14 mouse cellular contexts compared by ENCODE assay signal in the genomic region with DNA sequence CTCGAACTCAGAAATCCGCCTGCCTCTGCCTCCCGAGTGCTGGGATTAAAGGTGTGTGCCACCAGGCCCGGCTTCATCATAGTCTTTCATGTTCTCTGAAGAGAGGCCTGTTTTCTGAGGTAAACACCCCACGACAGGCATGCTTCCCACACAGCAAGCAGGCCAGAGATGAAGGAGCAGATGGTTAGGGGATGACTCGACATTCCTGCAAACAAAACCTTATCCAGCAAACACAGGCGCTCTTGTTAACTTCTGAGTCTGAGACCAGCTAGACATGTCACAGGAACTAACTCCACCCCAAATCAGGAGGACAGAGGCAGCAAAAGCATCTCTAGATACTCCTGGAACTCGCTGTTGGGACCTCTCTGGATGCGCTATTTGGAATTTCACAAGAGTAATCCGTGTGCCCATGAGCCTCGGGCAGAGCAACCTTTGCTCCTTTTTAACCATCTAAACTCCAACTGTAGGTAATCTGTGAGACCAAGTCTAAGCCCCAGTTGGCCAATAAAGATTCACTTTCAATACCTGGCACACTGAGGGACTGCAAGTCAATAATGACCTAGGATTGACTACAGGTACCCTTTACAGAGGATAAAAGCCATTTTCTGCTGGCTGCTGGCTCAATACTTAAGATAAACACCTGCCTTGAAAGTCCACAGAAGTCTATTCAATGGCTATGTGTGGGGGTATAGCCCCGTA. TPM values are rescaled to one million over a fixed set of nuclear protein-coding genes. Genes with fewer than 3 reads are reported as not detected.
A peak's percentile ranks its signal among the peaks of the same experiment; 100 is the strongest.
DNase-seq lines count a peak whose midpoint lies in the region; ATAC-seq and TF ChIP-seq lines count a peak whose summit lies in the region.
"Had no signal": no experiment of that assay in that cellular context is flagged by ENCODE, and none has a peak within 500 bp of the region (broad histone marks: within the 10 kb centered on the region; RNA-seq: fewer than 3 reads in every experiment).

No protein-coding gene starts in this region.

- intact Hi-C loops in heart, postnatal 25 days (cut with DNase I), result no loop called here

- peak; percentile 78 for DNase-seq in heart, embryonic 10.5 days (ENCODE audit: low spot score)
- no peak for DNase-seq in heart, postnatal 25 days (ENCODE audit: low spot score)
- peak; percentile 81 for DNase-seq in liver, adult 2 months (ENCODE audit: extremely low read depth, low read depth, low spot score)
- no peak for DNase-seq in liver
- DNase-seq in MEL-GATA-1-ER (ENCODE audit: extremely low read depth, low read depth), result peak; percentile 67
- DNase-seq in liver, embryonic 13.5 days, result peak; percentile 58
- DNase-seq in hindbrain, postnatal 0 days (ENCODE audit: low spot score), result no peak
- DNase-seq in adrenal gland, postnatal 10 days, result no peak
- DNase-seq: B cell, adult 2 months; cerebellum, postnatal 10 days; lung, embryonic 14.5 days; thymus, postnatal 14 days had no signal

- H3K27ac ChIP-seq in heart, embryonic 10.5 days, result no peak overlapping the region
- peak overlapping the region; percentile 36 for H3K27ac ChIP-seq in liver, adult 2 months (replicated peaks; ENCODE audit: insufficient read depth, low read depth, low read length)
- peak overlapping the region; percentile 47; the same call in 1 of the 2 replicates for H3K27ac ChIP-seq in liver, embryonic 13.5 days
- no peak overlapping the region for H3K27ac ChIP-seq in hindbrain, postnatal 0 days
- H3K27ac ChIP-seq: midbrain, embryonic 10.5 days had no signal

- peaks cover 10% of the 10 kb centered on the region for H3K79me2 ChIP-seq in liver, adult 2 months (ENCODE audit: control insufficient read depth, insufficient read depth, low read length)

- H3K4me3 ChIP-seq in heart, embryonic 10.5 days, result no peak overlapping the region
- no peak overlapping the region for H3K4me3 ChIP-seq in liver, adult 2 months (ENCODE audit: insufficient read depth, low read depth, low read length)
- no peak overlapping the region for H3K4me3 ChIP-seq in liver, embryonic 13.5 days (replicated peaks)
- H3K4me3 ChIP-seq in hindbrain, postnatal 0 days (ENCODE audit: low read length), result no peak overlapping the region
- H3K4me3 ChIP-seq: midbrain, embryonic 10.5 days had no signal

- peaks cover 95% of the 10 kb centered on the region for H3K36me3 ChIP-seq in heart, embryonic 10.5 days
- H3K36me3 ChIP-seq in liver, adult 2 months (ENCODE audit: control insufficient read depth, insufficient read depth, low read length), result peaks cover 60% of the 10 kb centered on the region
- peaks cover 89% of the 10 kb centered on the region for H3K36me3 ChIP-seq in liver, embryonic 13.5 days
- H3K36me3 ChIP-seq in hindbrain, postnatal 0 days (ENCODE audit: insufficient read depth, low read length), result peaks cover 64% of the 10 kb centered on the region

- TF ChIP-seq CTCF in liver, adult 2 months (IDR thresholded peaks at IDR 0.05; ENCODE audit: low read depth, low read length), result no peak
- TF ChIP-seq CTCF in hindbrain, postnatal 0 days (IDR thresholded peaks at IDR 0.05; ENCODE audit: low read depth), result no peak

- ATAC-seq in liver, embryonic 13.5 days (ENCODE audit: low read depth), result peak; percentile 79
- ATAC-seq in hindbrain, postnatal 0 days, result no peak
- ATAC-seq: hindbrain, embryonic 16.5 days had no signal

- no peaks in the 10 kb centered on the region for H3K27me3 ChIP-seq in heart, embryonic 10.5 days (ENCODE audit: insufficient read depth, poor library complexity, severe bottlenecking)
- no peaks in the 10 kb centered on the region for H3K27me3 ChIP-seq in liver, adult 2 months (ENCODE audit: control insufficient read depth, insufficient read depth, low read length)
- H3K27me3 ChIP-seq in liver, embryonic 13.5 days, result no peaks in the 10 kb centered on the region
- no peaks in the 10 kb centered on the region for H3K27me3 ChIP-seq in hindbrain, postnatal 0 days (ENCODE audit: insufficient read depth, low read length)

- H3K9me3 ChIP-seq in heart, embryonic 10.5 days, result no peaks in the 10 kb centered on the region
- H3K9me3 ChIP-seq in liver, embryonic 13.5 days (replicated peaks), result no peaks in the 10 kb centered on the region
- no peaks in the 10 kb centered on the region for H3K9me3 ChIP-seq in hindbrain, postnatal 0 days (ENCODE audit: low read length)
- H3K9me3 ChIP-seq: midbrain, embryonic 10.5 days had no signal

- 0 out of 2 replicates have a peak, but pooled peaks cover 2% of the 10 kb centered on the region for H3K4me1 ChIP-seq in heart, embryonic 10.5 days
- peaks cover 13% of the 10 kb centered on the region for H3K4me1 ChIP-seq in liver, adult 2 months (ENCODE audit: control insufficient read depth, insufficient read depth, low read length)
- peaks cover 46% of the 10 kb centered on the region for H3K4me1 ChIP-seq in liver, embryonic 13.5 days (replicated peaks)
- no peaks in the 10 kb centered on the region for H3K4me1 ChIP-seq in hindbrain, postnatal 0 days (ENCODE audit: insufficient read depth, low read length)
- H3K4me1 ChIP-seq: midbrain, embryonic 10.5 days had no signal

- no peak overlapping the region for H3K9ac ChIP-seq in liver, adult 2 months (ENCODE audit: low read depth, low read length)
- H3K9ac ChIP-seq in liver, embryonic 13.5 days, result no peak overlapping the region
- no peak overlapping the region for H3K9ac ChIP-seq in hindbrain, postnatal 0 days (replicated peaks; ENCODE audit: low read length)
- H3K9ac ChIP-seq: lung, embryonic 14.5 days had no signal

- WGBS in heart, embryonic 10.5 days, result 75% methylated on average over 12 of the region's 12 CpGs
- 43% methylated on average over 12 of the region's 12 CpGs for WGBS in liver, adult 2 months
- WGBS in liver, embryonic 13.5 days (ENCODE audit: insufficient replicate concordance), result 56% methylated on average over 12 of the region's 12 CpGs
- WGBS in hindbrain, postnatal 0 days, result 88% methylated on average over 12 of the region's 12 CpGs

- H3K4me2 ChIP-seq in liver, embryonic 13.5 days, result no peak overlapping the region
- no peak overlapping the region for H3K4me2 ChIP-seq in hindbrain, postnatal 0 days (ENCODE audit: low read depth, low read length)
- H3K4me2 ChIP-seq: lung, embryonic 14.5 days had no signal

- no peak for TF ChIP-seq POLR2A in liver, adult 2 months (IDR thresholded peaks at IDR 0.05; ENCODE audit: extremely low read depth, insufficient read depth, low read length)

RNA-seq across cellular contexts. Expression of a gene that starts 10.5 kb away (rescaled TPM):
- 13.0 and 15.9 TPM in 2 replicates for polyA plus RNA-seq in heart, embryonic 10.5 days (2016; fragmentation: Nextera tagmentation; extraction: Ambion mirVana)
- total RNA-seq in heart, postnatal 25 days (2021), result 10 to 100 TPM; 11.3 to 12.3 TPM
- 12.2 and 14.2 TPM in 2 replicates for total RNA-seq in liver, adult 2 months (2014; rRNA removed)
- 3.6 and 4.9 TPM in 2 replicates for polyA plus RNA-seq in liver, adult 2 months (2012; rRNA removed)
- polyA plus RNA-seq in liver, embryonic 13.5 days (2015; fragmentation: Nextera tagmentation; extraction: Ambion mirVana), result 4.6 and 6.3 TPM in 2 replicates
- total RNA-seq in hindbrain, postnatal 0 days (2014; rRNA removed), result 21.3 and 22.8 TPM in 2 replicates
- polyA plus RNA-seq in hindbrain, postnatal 0 days (2015; fragmentation: Nextera tagmentation; extraction: Ambion mirVana), result 9.9 and 10.4 TPM in 2 replicates
- total RNA-seq in adrenal gland, postnatal 10 days (2021), result 10 to 100 TPM; 23.8 to 26.7 TPM

RNA-seq across cellular contexts. Expression of a gene that starts 38.0 kb away (rescaled TPM):
- polyA plus RNA-seq in heart, embryonic 10.5 days (2016; fragmentation: Nextera tagmentation; extraction: Ambion mirVana), result 14.3 and 23.8 TPM in 2 replicates
- 1 to 10 TPM; 2.1 to 4.6 TPM for total RNA-seq in heart, postnatal 25 days (2021)
- total RNA-seq in liver, adult 2 months (2014; rRNA removed), result 3.8 and 3.9 TPM in 2 replicates
- polyA plus RNA-seq in liver, adult 2 months (2012; rRNA removed), result 1.5 and 2.4 TPM in 2 replicates
- 6.6 and 10.2 TPM in 2 replicates for polyA plus RNA-seq in liver, embryonic 13.5 days (2015; fragmentation: Nextera tagmentation; extraction: Ambion mirVana)
- 23.3 and 36.9 TPM in 2 replicates for total RNA-seq in hindbrain, postnatal 0 days (2014; rRNA removed)
- polyA plus RNA-seq in hindbrain, postnatal 0 days (2015; fragmentation: Nextera tagmentation; extraction: Ambion mirVana), result 32.1 and 43.7 TPM in 2 replicates
- 10 to 100 TPM; 39.5 to 39.8 TPM for total RNA-seq in adrenal gland, postnatal 10 days (2021)

Comparison
In these comparisons a context has a peak if more than half of its experiments do, and no peak if none do; other contexts are left out.
1. DNase-seq: peak in heart, embryonic 10.5 days (single experiment), liver, adult 2 months (single experiment), MEL-GATA-1-ER (single experiment) and liver, embryonic 13.5 days (single experiment); none in heart, postnatal 25 days (single experiment), liver (single experiment), hindbrain, postnatal 0 days (single experiment) and adrenal gland, postnatal 10 days (single experiment).
2. H3K27ac ChIP-seq: peak in liver, adult 2 months (single experiment) and liver, embryonic 13.5 days (single experiment); none in heart, embryonic 10.5 days (single experiment) and hindbrain, postnatal 0 days (single experiment).